Mouse (Mus musculus) kidney, postnatal 0 days (tissue): ENCODE data around the gene Fam186b. TPM values are rescaled to one million over a fixed set of nuclear protein-coding genes. Genes with fewer than 3 reads are reported as not detected.

ENCODE experiments used
- ATAC-seq: fragments of 200-750 bp; cut with Nextera tagmentation; replicated peaks from 2 replicates; pipeline ENCODE4 v1.8.0; 2017; ENCODE audit warnings: low read depth, moderate number of reproducible peaks, moderate TSS enrichment, moderate library complexity; ENCODE audit not compliant: low FRiP score
- DNase-seq: peaks from one replicate; pipeline ENCODE4 v3.0.0-alpha.2; 2016; ENCODE audit warnings: low spot score
- H3K27ac ChIP-seq: fragments of 300-500 bp; sonication (generic); 2 replicates; pipeline ENCODE4 v1.5.1; 2014; ENCODE audit warnings: mild to moderate bottlenecking
- H3K27me3 ChIP-seq: fragments of 300-500 bp; sonication (generic); 2 replicates; pipeline ENCODE4 v1.6.1; 2014; ENCODE audit warnings: low read length, mixed read lengths; ENCODE audit not compliant: insufficient read depth
- H3K36me3 ChIP-seq: fragments of 300-500 bp; sonication (generic); 2 replicates; pipeline ENCODE4 v1.6.1; 2014; ENCODE audit warnings: low read length, mixed read lengths; ENCODE audit not compliant: insufficient read depth
- H3K4me1 ChIP-seq: fragments of 300-500 bp; sonication (generic); replicated peaks from 2 replicates; pipeline ENCODE4 v1.6.1; 2014; ENCODE audit warnings: antibody characterized with exemption, low read length, mixed read lengths; ENCODE audit not compliant: insufficient read depth
- H3K4me2 ChIP-seq: fragments of 300-500 bp; sonication (generic); 2 replicates; pipeline ENCODE4 v1.6.1; 2014; ENCODE audit warnings: mild to moderate bottlenecking, low read length, moderate library complexity, mixed read lengths
- H3K4me3 ChIP-seq: fragments of 300-500 bp; sonication (generic); replicated peaks from 2 replicates; pipeline ENCODE4 v1.5.1; 2014; ENCODE audit warnings: low read depth, low read length
- H3K9ac ChIP-seq: fragments of 300-500 bp; sonication (generic); 2 replicates; pipeline ENCODE4 v1.6.1; 2014; ENCODE audit warnings: low read depth, low read length
- H3K9me3 ChIP-seq: fragments of 300-500 bp; sonication (generic); replicated peaks from 2 replicates; pipeline ENCODE4 v1.6.1; 2016; ENCODE audit warnings: low read length, inconsistent platforms, mixed read lengths
- CTCF ChIP-seq: IDR thresholded peaks from 2 replicates; pipeline ENCODE4 v1.5.1; 2016; ENCODE audit warnings: antibody characterized with exemption, low read depth, mild to moderate bottlenecking, moderate library complexity
- WGBS: fragments of 180-500 bp; shearing (Covaris S2); extraction: QIAGEN DNeasy Blood & Tissue Kit; methylation state at CpG from one replicate; pipeline ENCODE4 v1.1.7; 2014; 5-methylcytosine and 5-hydroxymethylcytosine counted together
- polyA plus RNA-seq: library from polyadenylated mRNA; unstranded; fragments of >200 nt; fragmentation: Nextera tagmentation; extraction: Ambion mirVana; gene quantifications from 2 replicates; pipeline ENCODE4 v1.2.1, GENCODE M21; 2015

Gene Fam186b
- polyA plus RNA-seq, 1 experiment from 2014 or later: 0.47 TPM

DNA sequence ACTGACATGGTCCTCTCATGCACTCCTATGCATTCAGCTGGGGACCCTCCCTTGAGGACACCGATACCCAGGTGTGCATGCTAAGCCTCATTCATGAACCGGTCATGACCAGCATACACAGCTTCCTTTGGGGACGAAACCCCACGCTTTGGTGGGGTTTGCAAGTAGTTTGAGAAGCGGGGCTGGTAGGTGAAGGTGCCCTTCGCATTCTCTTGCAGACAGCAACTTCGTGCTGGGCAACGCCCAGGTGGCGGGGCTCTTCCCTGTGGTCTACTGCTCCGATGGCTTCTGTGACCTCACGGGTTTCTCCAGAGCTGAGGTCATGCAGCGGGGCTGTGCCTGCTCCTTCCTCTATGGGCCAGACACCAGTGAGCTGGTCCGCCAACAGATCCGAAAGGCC lies 69.6 kb downstream of the Fam186b start:
- Histone ChIP-seq H3K4me3 (no peak overlapping the region), H3K9ac (no peak overlapping the region), H3K9me3 (no peaks in the 10 kb centered on the region), H3K36me3 (no peaks in the 10 kb centered on the region), H3K27ac (no peak overlapping the region), H3K27me3 (peaks cover 56% of the 10 kb centered on the region), H3K4me2 (no peak overlapping the region), H3K4me1 (peaks cover 23% of the 10 kb centered on the region; the same call in 1 of the 2 replicates)
- DNase-seq (no peak), ATAC-seq (no peak)
- 23% methylated on average over 14 of the region's 14 CpGs for WGBS
- no peak for TF ChIP-seq CTCF

DNA sequence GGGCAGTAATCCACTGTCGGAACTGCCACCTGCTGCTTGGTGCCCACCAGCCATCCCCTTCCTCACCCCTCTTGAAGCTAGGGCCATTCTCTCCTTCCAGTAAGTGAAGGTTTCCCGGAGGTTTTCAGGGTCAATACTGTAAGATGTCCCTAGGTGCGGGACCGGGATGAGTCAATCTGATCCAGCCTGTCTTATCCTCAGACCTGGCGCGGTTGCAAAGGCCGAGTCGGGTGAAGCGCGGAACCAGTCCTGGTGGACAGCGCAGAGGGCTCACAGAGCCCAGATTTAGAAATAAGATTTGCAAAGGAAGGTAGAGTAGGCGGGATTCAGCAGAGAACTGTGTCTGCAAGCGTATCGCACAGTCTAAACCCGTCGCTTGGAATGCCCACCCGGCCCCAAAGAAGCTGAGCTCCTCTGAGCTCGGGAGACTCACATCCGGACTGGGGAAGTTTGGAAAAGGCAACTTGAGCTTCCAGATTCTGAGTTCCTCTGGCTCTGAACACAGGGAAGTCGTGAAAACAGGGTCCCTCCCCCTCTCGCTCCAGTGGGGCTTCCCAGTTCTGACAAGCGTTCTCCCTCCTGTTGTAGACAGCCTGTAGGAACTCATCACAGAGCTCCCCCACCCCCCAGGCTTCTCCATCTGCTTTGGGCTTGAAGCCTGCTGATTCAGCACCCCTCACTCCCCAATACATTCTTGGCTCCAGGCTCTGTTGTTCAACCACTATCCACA lies 70.4 kb downstream of the Fam186b start:
- TF ChIP-seq CTCF: no peak
- peak overlapping the region; percentile 37; the same call in 1 of the 2 replicates for H3K4me3 ChIP-seq
- no peaks in the 10 kb centered on the region for H3K9me3 ChIP-seq
- H3K4me1 ChIP-seq: peaks cover 23% of the 10 kb centered on the region; the same call in 1 of the 2 replicates
- under 1% methylated on average over 22 of the region's 22 CpGs for WGBS
- peak overlapping the region; percentile 74 for H3K4me2 ChIP-seq
- H3K27me3 ChIP-seq: peaks cover 59% of the 10 kb centered on the region
- DNase-seq (peak; percentile 47), ATAC-seq (0 out of 2 replicates have a peak, but pooled peaks have one; percentile 10)
- no peak overlapping the region for H3K27ac ChIP-seq
- H3K9ac ChIP-seq: no peak overlapping the region
- no peaks in the 10 kb centered on the region for H3K36me3 ChIP-seq

DNA sequence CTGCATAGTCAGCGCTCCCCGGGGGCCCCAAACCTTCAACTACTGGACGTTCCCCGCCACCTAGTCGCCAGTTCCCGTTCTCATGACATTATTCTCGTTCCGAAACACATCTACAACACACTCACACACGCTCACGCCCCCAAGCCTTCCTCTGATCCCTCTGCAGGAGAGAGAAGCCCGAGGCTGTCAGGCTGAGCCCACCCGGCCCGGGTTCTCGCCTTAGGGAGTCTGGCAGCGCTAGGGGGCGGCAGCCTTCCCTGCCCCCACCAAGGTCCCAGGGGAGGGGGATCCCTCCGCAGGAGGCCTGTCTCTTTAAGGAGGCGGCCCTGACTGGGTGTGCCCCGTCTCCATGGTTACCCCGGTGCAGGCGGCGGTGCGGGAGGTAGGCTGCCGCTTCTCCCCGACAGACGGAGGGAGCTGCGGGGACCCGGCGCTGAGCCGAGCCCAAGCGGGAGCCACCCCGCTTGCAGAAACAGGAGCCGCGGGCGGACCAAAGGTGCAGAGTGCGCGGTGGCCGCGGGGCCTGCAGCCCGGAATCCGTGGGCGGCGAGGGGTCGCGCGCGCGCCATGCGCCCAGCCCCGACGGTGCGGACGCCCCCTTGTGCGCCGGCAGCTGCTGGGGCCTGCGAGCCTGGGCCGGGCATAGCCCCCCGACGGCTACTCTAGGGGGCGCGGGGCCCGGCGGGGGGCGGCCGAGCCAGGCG lies 71.3 kb downstream of the Fam186b start, which contains the start of gene Kcnh3:
TSS of gene Kcnh3 (plus strand) at position 654 of the 704 bp plus-strand sequence.
- no peak for ATAC-seq

DNA sequence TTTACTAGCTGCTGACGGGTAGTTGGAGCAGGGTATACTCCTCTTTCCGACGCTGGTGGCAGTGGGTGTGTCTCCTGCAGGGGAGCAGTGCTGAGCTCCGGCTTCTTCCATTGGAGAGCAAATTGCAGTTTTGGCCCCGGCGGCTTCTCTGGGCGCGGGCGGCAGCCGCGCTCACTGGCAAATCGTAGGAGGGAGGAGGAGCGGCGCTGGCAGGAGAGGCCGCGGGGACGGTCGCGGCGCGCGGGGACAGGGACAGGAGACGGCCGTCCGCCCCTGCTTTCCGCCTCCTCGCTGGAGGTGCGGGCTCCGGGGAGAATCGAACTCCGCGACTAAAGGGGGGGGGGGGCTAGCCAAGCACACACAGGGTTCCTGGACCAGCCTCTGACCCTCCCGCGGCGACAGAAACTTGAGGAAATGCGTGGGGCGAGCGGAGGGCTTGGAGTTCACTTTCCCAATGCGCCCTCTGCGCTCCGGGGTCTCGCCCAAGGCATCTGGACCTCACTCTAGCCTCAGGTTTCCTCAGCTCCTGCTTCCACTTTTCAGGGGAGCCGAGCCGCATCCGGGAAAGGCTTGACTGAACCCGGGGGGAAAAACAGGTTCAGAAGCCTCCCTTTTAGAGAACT lies 72.0 kb downstream of the Fam186b start:
- 1% methylated on average over 45 of the region's 46 CpGs for WGBS

More for the DNA sequence above, 71.3 kb downstream of the Fam186b start, which contains the start of gene Kcnh3:
- H3K4me1 ChIP-seq: peaks cover 23% of the 10 kb centered on the region; the same call in 1 of the 2 replicates
- 1% methylated on average over 58 of the region's 66 CpGs for WGBS
- H3K4me3 ChIP-seq: peak within 1 kb of the TSS; percentile 37
- no peaks in the 10 kb centered on the region for H3K9me3 ChIP-seq
- H3K27me3 ChIP-seq: peaks cover 64% of the 10 kb centered on the region
- peak within 1 kb of the TSS; percentile 74 for H3K4me2 ChIP-seq
- H3K27ac ChIP-seq: no peak within 1 kb of the TSS
- DNase-seq: peak; percentile 38
- TF ChIP-seq CTCF: 0 out of 2 replicates have a peak, but pooled peaks have one; percentile 2
- H3K36me3 ChIP-seq: no peaks in the 10 kb centered on the region
- peak within 1 kb of the TSS; percentile 5; the same call in 1 of the 2 replicates for H3K9ac ChIP-seq

DNA sequence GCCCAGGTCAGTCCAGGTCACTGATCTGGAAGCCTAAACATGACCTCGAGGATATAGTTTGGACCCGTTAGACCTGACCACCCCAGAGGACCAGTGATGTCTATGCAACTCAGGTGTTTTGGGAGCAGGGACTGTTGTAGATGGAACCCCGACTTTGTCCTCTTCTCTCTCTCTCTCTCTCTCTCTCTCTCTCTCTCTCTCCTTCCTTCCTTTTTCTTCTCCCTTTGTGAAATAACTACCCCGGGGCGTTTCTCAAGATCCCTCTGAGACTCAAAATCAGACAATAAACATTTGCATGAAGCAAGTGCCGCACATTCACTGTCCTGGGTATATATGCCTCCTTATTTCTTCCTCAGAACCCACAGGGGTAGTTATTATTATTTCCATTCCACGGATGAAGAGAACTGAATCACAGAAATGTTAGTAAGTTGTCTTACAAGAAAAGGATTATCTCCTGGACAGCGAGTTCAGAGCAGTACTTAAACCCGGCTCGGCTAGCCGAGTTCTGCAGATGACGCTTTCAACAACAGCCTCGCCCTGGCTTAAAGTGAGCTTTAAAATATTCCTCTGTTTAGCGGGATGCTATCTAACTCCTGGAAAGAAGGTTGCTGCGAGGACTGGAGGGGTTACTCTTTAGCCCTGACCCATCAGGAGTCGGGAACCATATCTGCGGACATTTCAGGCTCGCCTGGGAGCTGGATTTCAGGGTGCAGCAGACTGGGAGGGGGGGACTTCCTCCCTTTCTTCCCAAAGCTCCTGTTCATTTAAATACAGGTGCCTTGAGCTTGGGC lies 72.7 kb downstream of the Fam186b start:
- peaks cover 64% of the 10 kb centered on the region for H3K27me3 ChIP-seq
- TF ChIP-seq CTCF: no peak
- peak overlapping the region; percentile 37 for H3K4me3 ChIP-seq
- H3K9ac ChIP-seq: peak overlapping the region; percentile 5; the same call in 1 of the 2 replicates
- DNase-seq (peak; percentile 13), ATAC-seq (no peak)
- WGBS: 5% methylated on average over 18 of the region's 18 CpGs
- no peaks in the 10 kb centered on the region for H3K36me3 ChIP-seq
- H3K4me1 ChIP-seq: peaks cover 23% of the 10 kb centered on the region; the same call in 1 of the 2 replicates
- H3K4me2 ChIP-seq: peak overlapping the region; percentile 74
- no peaks in the 10 kb centered on the region for H3K9me3 ChIP-seq
- H3K27ac ChIP-seq: no peak overlapping the region

More for the DNA sequence above, 72.0 kb downstream of the Fam186b start:
- no peak for ATAC-seq
- peak overlapping the region; percentile 74 for H3K4me2 ChIP-seq
- H3K27ac ChIP-seq: no peak overlapping the region
- no peak for TF ChIP-seq CTCF
- H3K9ac ChIP-seq: peak overlapping the region; percentile 5; the same call in 1 of the 2 replicates
- peak; percentile 12 for DNase-seq
- H3K9me3 ChIP-seq: no peaks in the 10 kb centered on the region
- H3K36me3 ChIP-seq: no peaks in the 10 kb centered on the region
- peaks cover 23% of the 10 kb centered on the region; the same call in 1 of the 2 replicates for H3K4me1 ChIP-seq
- H3K4me3 ChIP-seq: peak overlapping the region; percentile 37
- H3K27me3 ChIP-seq: peaks cover 64% of the 10 kb centered on the region
